Mouse (Mus musculus): ENCODE data around the gene Traf3.

DNA sequence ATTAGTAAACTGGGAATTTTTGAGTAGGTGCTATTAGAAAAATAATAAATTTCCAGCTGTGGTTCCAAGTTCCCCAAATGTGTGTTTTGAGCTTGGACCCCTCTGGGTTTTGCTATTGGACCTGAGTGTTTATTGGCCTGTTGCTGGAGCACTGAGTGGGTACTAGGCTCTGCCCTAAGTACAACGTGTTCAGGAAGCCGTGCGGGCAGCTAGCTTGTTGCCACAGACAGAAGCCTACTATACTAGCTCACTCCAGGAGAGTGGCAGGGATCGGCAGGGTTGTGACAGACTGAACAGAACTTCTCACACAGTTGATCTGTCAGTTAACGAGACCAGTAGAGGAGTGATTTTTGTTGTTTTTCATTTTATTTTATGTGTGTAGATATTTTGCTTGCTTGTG is 24.2 kb downstream of the Traf3 start:
- TF ChIP-seq CTCF (IDR thresholded peaks at IDR 0.05; ENCODE audit: control insufficient read depth, insufficient read depth, insufficient read length) = no peak
- TF ChIP-seq CEBPB (IDR thresholded peaks at IDR 0.05; ENCODE audit: low read depth) = no peak
- no peak for TF ChIP-seq MAX (IDR thresholded peaks at IDR 0.05)
- TF ChIP-seq MYOD1 (IDR thresholded peaks at IDR 0.05; ENCODE audit: control insufficient read depth, insufficient read length, low read depth) = no peak
- TF ChIP-seq MYOG (IDR thresholded peaks at IDR 0.05; ENCODE audit: control insufficient read depth, extremely low read depth, insufficient read length) = no peak
- TF ChIP-seq USF1 (IDR thresholded peaks at IDR 0.05; ENCODE audit: low read depth) = no peak
